Mouse (Mus musculus): ENCODE data around the gene Hnrnph3. TPM values are rescaled to one million over a fixed set of nuclear protein-coding genes. Genes with fewer than 3 reads are reported as not detected.

The Hnrnph3 gene
- polyA plus RNA-seq, 1 experiment from 2014 or later: 65.7 TPM

GRCm38 (mm10) chr10:63011556-63011955, 12.5 kb downstream of the Hnrnph3 start:
- ATAC-seq: no peak
- Histone ChIP-seq H3K9me3 (ENCODE audit: control insufficient read depth, low read length) (no peaks in the 10 kb centered on the region), H3K4me2 (ENCODE audit: low read depth, low read length) (no peak overlapping the region), H3K27me3 (replicated peaks; ENCODE audit: control insufficient read depth, insufficient read depth, low read length) (no peaks in the 10 kb centered on the region), H3K36me3 (ENCODE audit: control insufficient read depth, insufficient read depth, low read length) (peaks cover 8% of the 10 kb centered on the region; the same call in 1 of the 2 replicates), H3K4me3 (ENCODE audit: low read length) (no peak overlapping the region), H3K4me1 (ENCODE audit: control insufficient read depth, insufficient read depth, low read length) (no peaks in the 10 kb centered on the region), H3K27ac (ENCODE audit: low read length) (no peak overlapping the region), H3K9ac (ENCODE audit: low read depth, low read length) (no peak overlapping the region)
- 93% methylated on average over 6 of the region's 6 CpGs for WGBS

- Histone ChIP-seq H3K27ac (ENCODE audit: low read length) (no peak overlapping the region), H3K4me1 (ENCODE audit: control insufficient read depth, insufficient read depth, low read length) (no peaks in the 10 kb centered on the region), H3K4me3 (ENCODE audit: low read length) (no peak overlapping the region), H3K36me3 (ENCODE audit: control insufficient read depth, insufficient read depth, low read length) (peaks cover 13% of the 10 kb centered on the region), H3K9me3 (ENCODE audit: control insufficient read depth, low read length) (no peaks in the 10 kb centered on the region), H3K9ac (ENCODE audit: low read depth, low read length) (no peak overlapping the region), H3K27me3 (replicated peaks; ENCODE audit: control insufficient read depth, insufficient read depth, low read length) (no peaks in the 10 kb centered on the region), H3K4me2 (ENCODE audit: low read depth, low read length) (no peak overlapping the region)
- ATAC-seq: no peak
- WGBS: 79% methylated on average over 4 of the region's 4 CpGs
These were observed 13.7 kb downstream of the Hnrnph3 start for GRCm38 (mm10) chr10:63010268-63010667.

GRCm38 (mm10) chr10:63008193-63008592, 15.8 kb downstream of the Hnrnph3 start:
- ATAC-seq: no peak
- H3K4me2 ChIP-seq (ENCODE audit: low read depth, low read length): no peak overlapping the region
- no peaks in the 10 kb centered on the region for H3K9me3 ChIP-seq (ENCODE audit: control insufficient read depth, low read length)
- no peaks in the 10 kb centered on the region for H3K27me3 ChIP-seq (replicated peaks; ENCODE audit: control insufficient read depth, insufficient read depth, low read length)
- no peak overlapping the region for H3K27ac ChIP-seq (ENCODE audit: low read length)
- WGBS: 57% methylated on average over 3 of the region's 3 CpGs
- peaks cover 8% of the 10 kb centered on the region; the same call in 1 of the 2 replicates for H3K36me3 ChIP-seq (ENCODE audit: control insufficient read depth, insufficient read depth, low read length)
- H3K9ac ChIP-seq (ENCODE audit: low read depth, low read length): no peak overlapping the region
- no peak overlapping the region for H3K4me3 ChIP-seq (ENCODE audit: low read length)
- H3K4me1 ChIP-seq (ENCODE audit: control insufficient read depth, insufficient read depth, low read length): no peaks in the 10 kb centered on the region

- Histone ChIP-seq H3K9ac (ENCODE audit: low read depth, low read length) (no peak overlapping the region), H3K27ac (ENCODE audit: low read length) (no peak overlapping the region), H3K4me2 (ENCODE audit: low read depth, low read length) (no peak overlapping the region), H3K27me3 (replicated peaks; ENCODE audit: control insufficient read depth, insufficient read depth, low read length) (no peaks in the 10 kb centered on the region), H3K4me1 (ENCODE audit: control insufficient read depth, insufficient read depth, low read length) (no peaks in the 10 kb centered on the region), H3K9me3 (ENCODE audit: control insufficient read depth, low read length) (no peaks in the 10 kb centered on the region), H3K4me3 (ENCODE audit: low read length) (no peak overlapping the region), H3K36me3 (ENCODE audit: control insufficient read depth, insufficient read depth, low read length) (peaks cover 6% of the 10 kb centered on the region; the same call in 1 of the 2 replicates)
- whole genome bisulfite sequencing: 90% methylated on average over 9 of the region's 9 CpGs
- no peak for ATAC-seq
These were observed 19.5 kb downstream of the Hnrnph3 start for GRCm38 (mm10) chr10:63004556-63004955.

- H3K4me2 ChIP-seq (ENCODE audit: low read depth, low read length): no peak overlapping the region
- H3K9ac ChIP-seq (ENCODE audit: low read depth, low read length): no peak overlapping the region
- no peak overlapping the region for H3K4me3 ChIP-seq (ENCODE audit: low read length)
- ATAC-seq: no peak
- H3K9me3 ChIP-seq (ENCODE audit: control insufficient read depth, low read length): no peaks in the 10 kb centered on the region
- H3K36me3 ChIP-seq (ENCODE audit: control insufficient read depth, insufficient read depth, low read length): peaks cover 6% of the 10 kb centered on the region; the same call in 1 of the 2 replicates
- H3K27me3 ChIP-seq (replicated peaks; ENCODE audit: control insufficient read depth, insufficient read depth, low read length): no peaks in the 10 kb centered on the region
- H3K4me1 ChIP-seq (ENCODE audit: control insufficient read depth, insufficient read depth, low read length): no peaks in the 10 kb centered on the region
- WGBS: 76% methylated on average over 9 of the region's 9 CpGs
- H3K27ac ChIP-seq (ENCODE audit: low read length): no peak overlapping the region
These were observed 20.8 kb downstream of the Hnrnph3 start for GRCm38 (mm10) chr10:63003252-63003651.

- no peak for ATAC-seq
- H3K4me3 ChIP-seq (ENCODE audit: low read length): no peak overlapping the region
- no peaks in the 10 kb centered on the region for H3K27me3 ChIP-seq (replicated peaks; ENCODE audit: control insufficient read depth, insufficient read depth, low read length)
- no peaks in the 10 kb centered on the region for H3K4me1 ChIP-seq (ENCODE audit: control insufficient read depth, insufficient read depth, low read length)
- H3K36me3 ChIP-seq (ENCODE audit: control insufficient read depth, insufficient read depth, low read length): peaks cover 16% of the 10 kb centered on the region; the same call in 1 of the 2 replicates
- H3K9ac ChIP-seq (ENCODE audit: low read depth, low read length): no peak overlapping the region
- no peak overlapping the region for H3K27ac ChIP-seq (ENCODE audit: low read length)
- no peak overlapping the region for H3K4me2 ChIP-seq (ENCODE audit: low read depth, low read length)
- WGBS: 73% methylated on average over 9 of the region's 9 CpGs
- no peaks in the 10 kb centered on the region for H3K9me3 ChIP-seq (ENCODE audit: control insufficient read depth, low read length)
These were observed 23.4 kb downstream of the Hnrnph3 start for GRCm38 (mm10) chr10:63000584-63000983.

- no peak for ATAC-seq
- Histone ChIP-seq H3K4me1 (ENCODE audit: control insufficient read depth, insufficient read depth, low read length) (no peaks in the 10 kb centered on the region), H3K36me3 (ENCODE audit: control insufficient read depth, insufficient read depth, low read length) (0 out of 2 replicates have a peak, but pooled peaks cover 12% of the 10 kb centered on the region), H3K4me3 (ENCODE audit: low read length) (no peak overlapping the region), H3K9ac (ENCODE audit: low read depth, low read length) (no peak overlapping the region), H3K27me3 (replicated peaks; ENCODE audit: control insufficient read depth, insufficient read depth, low read length) (no peaks in the 10 kb centered on the region), H3K27ac (ENCODE audit: low read length) (no peak overlapping the region), H3K4me2 (ENCODE audit: low read depth, low read length) (no peak overlapping the region), H3K9me3 (ENCODE audit: control insufficient read depth, low read length) (no peaks in the 10 kb centered on the region)
- 70% methylated on average over 8 of the region's 9 CpGs for WGBS
These were observed 30.0 kb downstream of the Hnrnph3 start for GRCm38 (mm10) chr10:62993991-62994390.

- ATAC-seq: no peak
- WGBS: 94% methylated on average over 15 of the region's 15 CpGs
- no peak overlapping the region for H3K9ac ChIP-seq (ENCODE audit: low read depth, low read length)
- no peaks in the 10 kb centered on the region for H3K4me1 ChIP-seq (ENCODE audit: control insufficient read depth, insufficient read depth, low read length)
- H3K4me3 ChIP-seq (ENCODE audit: low read length): no peak overlapping the region
- no peak overlapping the region for H3K4me2 ChIP-seq (ENCODE audit: low read depth, low read length)
- H3K9me3 ChIP-seq (ENCODE audit: control insufficient read depth, low read length): no peaks in the 10 kb centered on the region
- H3K27ac ChIP-seq (ENCODE audit: low read length): no peak overlapping the region
- H3K36me3 ChIP-seq (ENCODE audit: control insufficient read depth, insufficient read depth, low read length): no peaks in the 10 kb centered on the region
- no peaks in the 10 kb centered on the region for H3K27me3 ChIP-seq (replicated peaks; ENCODE audit: control insufficient read depth, insufficient read depth, low read length)
These were observed 33.4 kb downstream of the Hnrnph3 start for GRCm38 (mm10) chr10:62990636-62991035.

GRCm38 (mm10) chr10:62987341-62987740, 36.7 kb downstream of the Hnrnph3 start:
- H3K36me3 ChIP-seq (ENCODE audit: control insufficient read depth, insufficient read depth, low read length): no peaks in the 10 kb centered on the region
- H3K9ac ChIP-seq (ENCODE audit: low read depth, low read length): no peak overlapping the region
- no peaks in the 10 kb centered on the region for H3K9me3 ChIP-seq (ENCODE audit: control insufficient read depth, low read length)
- H3K27me3 ChIP-seq (replicated peaks; ENCODE audit: control insufficient read depth, insufficient read depth, low read length): no peaks in the 10 kb centered on the region
- H3K4me1 ChIP-seq (ENCODE audit: control insufficient read depth, insufficient read depth, low read length): no peaks in the 10 kb centered on the region
- WGBS: 32% methylated on average over 3 of the region's 3 CpGs
- no peak for ATAC-seq
- H3K4me3 ChIP-seq (ENCODE audit: low read length): no peak overlapping the region
- no peak overlapping the region for H3K27ac ChIP-seq (ENCODE audit: low read length)
- H3K4me2 ChIP-seq (ENCODE audit: low read depth, low read length): no peak overlapping the region

GRCm38 (mm10) chr10:62984495-62984894, 39.5 kb downstream of the Hnrnph3 start:
- Histone ChIP-seq H3K4me2 (ENCODE audit: low read depth, low read length) (no peak overlapping the region), H3K27ac (ENCODE audit: low read length) (no peak overlapping the region)

More at GRCm38 (mm10) chr10:62984495-62984894, 39.5 kb downstream of the Hnrnph3 start:
- no peak overlapping the region for H3K9ac ChIP-seq (ENCODE audit: low read depth, low read length)
- no peak for ATAC-seq
- no peak overlapping the region for H3K4me3 ChIP-seq (ENCODE audit: low read length)
- no peaks in the 10 kb centered on the region for H3K9me3 ChIP-seq (ENCODE audit: control insufficient read depth, low read length)
- WGBS: 84% methylated on average over 6 of the region's 6 CpGs
- H3K27me3 ChIP-seq (replicated peaks; ENCODE audit: control insufficient read depth, insufficient read depth, low read length): no peaks in the 10 kb centered on the region
- peaks cover 4% of the 10 kb centered on the region; the same call in 1 of the 2 replicates for H3K4me1 ChIP-seq (ENCODE audit: control insufficient read depth, insufficient read depth, low read length)
- no peaks in the 10 kb centered on the region for H3K36me3 ChIP-seq (ENCODE audit: control insufficient read depth, insufficient read depth, low read length)

Data from intestine, embryonic 16.5 days (tissue).